Mouse (Mus musculus) limb, embryonic 11.5 days (tissue): ENCODE data around the gene Ercc1. TPM values are rescaled to one million over a fixed set of nuclear protein-coding genes. Genes with fewer than 3 reads are reported as not detected.

Experiments used
- ATAC-seq: fragments of 200-750 bp; cut with Nextera tagmentation; 2 replicates; pipeline ENCODE4 v1.8.0; 2017; ENCODE audit warnings: low read depth; ENCODE audit not compliant: insufficient number of reproducible peaks, low FRiP score, low TSS enrichment
- DNase-seq: peaks from one replicate; pipeline ENCODE4 v3.0.0-alpha.2; 2015; ENCODE audit warnings: low spot score
- H3K27ac ChIP-seq: fragments of 300-500 bp; sonication (generic); replicated peaks from 2 replicates; pipeline ENCODE4 v1.5.1; 2014; ENCODE audit warnings: low read depth, mild to moderate bottlenecking, low read length
- H3K27me3 ChIP-seq: fragments of 300-500 bp; sonication (generic); 2 replicates; pipeline ENCODE4 v1.6.1; 2014; ENCODE audit warnings: mild to moderate bottlenecking, low read length, mixed read lengths; ENCODE audit not compliant: control insufficient read depth, insufficient read depth
- H3K36me3 ChIP-seq: fragments of 300-500 bp; sonication (generic); 2 replicates; pipeline ENCODE4 v1.6.1; 2014; ENCODE audit warnings: mild to moderate bottlenecking, low read length, moderate library complexity, mixed read lengths; ENCODE audit not compliant: control insufficient read depth, insufficient read depth
- H3K4me1 ChIP-seq: fragments of 300-500 bp; sonication (generic); 2 replicates; pipeline ENCODE4 v1.6.1; 2014; ENCODE audit warnings: low read length, mixed read lengths; ENCODE audit not compliant: control insufficient read depth, insufficient read depth
- H3K4me2 ChIP-seq: fragments of 300-500 bp; sonication (generic); 2 replicates; pipeline ENCODE4 v1.6.1; 2014; ENCODE audit warnings: low read depth, mild to moderate bottlenecking, moderate library complexity; ENCODE audit not compliant: severe bottlenecking
- H3K4me3 ChIP-seq: fragments of 300-500 bp; sonication (generic); 2 replicates; pipeline ENCODE4 v1.5.1; 2014; ENCODE audit warnings: low read depth, low read length
- H3K9ac ChIP-seq: fragments of 300-500 bp; sonication (generic); 2 replicates; pipeline ENCODE4 v1.6.1; 2014; ENCODE audit warnings: mild to moderate bottlenecking, low read length
- H3K9me3 ChIP-seq: fragments of 300-500 bp; sonication (generic); 2 replicates; pipeline ENCODE4 v1.6.1; 2016; ENCODE audit warnings: low read length; ENCODE audit not compliant: control insufficient read depth
- WGBS: fragments of 180-500 bp; shearing (Covaris S2); extraction: QIAGEN DNeasy Blood & Tissue Kit; methylation state at CpG from one replicate; pipeline ENCODE4 v1.1.7; 2014; 5-methylcytosine and 5-hydroxymethylcytosine counted together
- polyA plus RNA-seq: library from polyadenylated mRNA; unstranded; fragments of >200 nt; fragmentation: Nextera tagmentation; extraction: Ambion mirVana; gene quantifications from 2 replicates; pipeline ENCODE4 v1.2.1, GENCODE M21; 2014

Ercc1 gene
- polyA plus RNA-seq, 1 experiment from 2014 or later, result 114 TPM

GRCm38 (mm10) chr7:19302264-19303045 is 42.1 kb upstream of the Ercc1 start:
- no peak overlapping the region for H3K4me2 ChIP-seq
- H3K4me3 ChIP-seq, result no peak overlapping the region
- 49% methylated on average over 13 of the region's 13 CpGs for WGBS
- no peaks in the 10 kb centered on the region for H3K4me1 ChIP-seq
- H3K36me3 ChIP-seq, result no peaks in the 10 kb centered on the region
- H3K27me3 ChIP-seq, result peaks cover 58% of the 10 kb centered on the region
- no peak overlapping the region for H3K9ac ChIP-seq
- H3K9me3 ChIP-seq, result no peaks in the 10 kb centered on the region
- ATAC-seq (no peak), DNase-seq (no peak)
- H3K27ac ChIP-seq, result no peak overlapping the region

GRCm38 (mm10) chr7:19303046-19303305 is 41.6 kb upstream of the Ercc1 start:
- DNase-seq (no peak), ATAC-seq (no peak)
- H3K4me2 ChIP-seq, result no peak overlapping the region
- peaks cover 62% of the 10 kb centered on the region for H3K27me3 ChIP-seq
- H3K9me3 ChIP-seq, result no peaks in the 10 kb centered on the region
- H3K36me3 ChIP-seq, result no peaks in the 10 kb centered on the region
- WGBS, result 73% methylated on average over 12 of the region's 12 CpGs
- no peak overlapping the region for H3K4me3 ChIP-seq
- H3K4me1 ChIP-seq, result peaks cover 4% of the 10 kb centered on the region; the same call in 1 of the 2 replicates
- no peak overlapping the region for H3K27ac ChIP-seq
- H3K9ac ChIP-seq, result no peak overlapping the region

- Histone ChIP-seq H3K4me2 (peak overlapping the region; percentile 10), H3K36me3 (no peaks in the 10 kb centered on the region), H3K9me3 (no peaks in the 10 kb centered on the region), H3K9ac (no peak overlapping the region), H3K4me1 (peaks cover 4% of the 10 kb centered on the region; the same call in 1 of the 2 replicates), H3K27me3 (peaks cover 62% of the 10 kb centered on the region), H3K27ac (no peak overlapping the region), H3K4me3 (no peak overlapping the region)
- WGBS, result 0% methylated on average over 16 of the region's 16 CpGs
- ATAC-seq, result no peak
- peak; percentile 91 for DNase-seq
Observed at GRCm38 (mm10) chr7:19303770-19304169, 40.8 kb upstream of the Ercc1 start.

GRCm38 (mm10) chr7:19304501-19305412 is 39.8 kb upstream of the Ercc1 start:
- Histone ChIP-seq H3K4me1 (peaks cover 9% of the 10 kb centered on the region), H3K4me2 (peak overlapping the region; percentile 39), H3K36me3 (no peaks in the 10 kb centered on the region), H3K9ac (no peak overlapping the region), H3K4me3 (peak overlapping the region; percentile 21), H3K9me3 (no peaks in the 10 kb centered on the region), H3K27ac (no peak overlapping the region), H3K27me3 (peaks cover 62% of the 10 kb centered on the region)
- WGBS, result 3% methylated on average over 48 of the region's 48 CpGs
- DNase-seq, result no peak
- no peak for ATAC-seq

GRCm38 (mm10) chr7:19305413-19305735 is 39.2 kb upstream of the Ercc1 start:
- H3K4me3 ChIP-seq, result no peak overlapping the region
- no peak for ATAC-seq

GRCm38 (mm10) chr7:19305796-19306765 is 38.5 kb upstream of the Ercc1 start:
- no peak for DNase-seq
- peaks cover 9% of the 10 kb centered on the region for H3K4me1 ChIP-seq
- H3K27ac ChIP-seq, result no peak overlapping the region
- H3K9ac ChIP-seq, result no peak overlapping the region
- H3K36me3 ChIP-seq, result no peaks in the 10 kb centered on the region
- ATAC-seq, result no peak
- H3K27me3 ChIP-seq, result peaks cover 62% of the 10 kb centered on the region
- 52% methylated on average over 16 of the region's 16 CpGs for WGBS
- H3K9me3 ChIP-seq, result no peaks in the 10 kb centered on the region
- no peak overlapping the region for H3K4me2 ChIP-seq
- no peak overlapping the region for H3K4me3 ChIP-seq

More at GRCm38 (mm10) chr7:19305413-19305735, 39.2 kb upstream of the Ercc1 start:
- peaks cover 9% of the 10 kb centered on the region for H3K4me1 ChIP-seq
- H3K36me3 ChIP-seq, result no peaks in the 10 kb centered on the region
- H3K4me2 ChIP-seq, result peak overlapping the region; percentile 39; the same call in 1 of the 2 replicates
- H3K27me3 ChIP-seq, result peaks cover 62% of the 10 kb centered on the region
- H3K9ac ChIP-seq, result no peak overlapping the region
- no peak overlapping the region for H3K27ac ChIP-seq
- 16% methylated on average over 6 of the region's 6 CpGs for WGBS
- DNase-seq, result no peak
- no peaks in the 10 kb centered on the region for H3K9me3 ChIP-seq

- Histone ChIP-seq H3K9me3 (no peaks in the 10 kb centered on the region), H3K4me3 (peak overlapping the region; percentile 3; the same call in 1 of the 2 replicates), H3K27ac (no peak overlapping the region), H3K4me2 (peak overlapping the region; percentile 97; the same call in 1 of the 2 replicates), H3K36me3 (no peaks in the 10 kb centered on the region), H3K27me3 (peaks cover 55% of the 10 kb centered on the region), H3K9ac (no peak overlapping the region), H3K4me1 (peaks cover 9% of the 10 kb centered on the region)
- no peak for ATAC-seq
- 60% methylated on average over 25 of the region's 25 CpGs for WGBS
- no peak for DNase-seq
Observed at GRCm38 (mm10) chr7:19306819-19307738, 37.5 kb upstream of the Ercc1 start.
